In the genomic region with DNA sequence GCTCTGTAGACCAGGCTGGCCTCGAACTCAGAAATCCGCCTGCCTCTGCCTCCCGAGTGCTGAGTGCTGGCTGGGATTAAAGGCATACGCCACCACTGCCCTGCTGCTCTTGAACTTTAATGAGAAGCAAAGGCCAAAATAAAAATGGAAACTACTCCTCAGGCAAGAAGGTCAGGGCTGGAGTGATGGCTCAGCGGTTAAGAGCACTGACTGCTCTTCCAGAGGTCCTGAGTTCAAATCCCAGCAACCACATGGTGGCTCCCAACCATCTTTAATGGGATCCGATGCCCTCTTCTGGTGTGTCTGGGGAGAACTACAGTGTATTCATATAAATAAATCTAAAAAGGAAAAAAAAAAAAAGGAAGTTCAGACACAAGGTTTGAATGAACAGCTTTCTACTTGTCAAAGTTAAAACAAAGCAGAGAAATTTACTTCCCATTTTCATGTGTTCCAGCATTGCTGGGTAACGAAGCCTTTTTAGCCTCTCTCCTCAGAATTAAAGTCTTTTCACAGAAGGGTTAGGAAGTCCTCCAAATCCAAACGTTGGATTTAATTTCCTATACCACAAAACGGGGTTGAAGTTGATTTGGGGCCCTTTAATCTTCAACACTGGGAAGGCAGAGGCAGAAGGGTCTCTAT, we compare ENCODE assay signal across 11 mouse cellular contexts. TPM values are rescaled to one million over a fixed set of nuclear protein-coding genes. Genes with fewer than 3 reads are reported as not detected.
DNase-seq lines count a peak whose midpoint lies in the region; ATAC-seq lines count a peak whose summit lies in the region.
"Had no signal": no experiment of that assay in that cellular context is flagged by ENCODE, and none has a peak within 500 bp of the region (broad histone marks: within the 10 kb centered on the region; RNA-seq: fewer than 3 reads in every experiment).

No protein-coding gene starts in this region.

- H3K4me2 ChIP-seq in midbrain, embryonic 15.5 days: 0 out of 2 replicates have a peak overlapping the region, but pooled peaks have one; percentile 87
- H3K4me2 ChIP-seq in hindbrain, embryonic 14.5 days (replicated peaks): peak overlapping the region; percentile 88; the same call in 1 of the 2 replicates
- H3K4me2 ChIP-seq in neural tube, embryonic 15.5 days: peak overlapping the region; percentile 66

- no peak for ATAC-seq in midbrain, embryonic 15.5 days (replicated peaks)
- ATAC-seq in hindbrain, embryonic 14.5 days (ENCODE audit: low FRiP score): no peak
- ATAC-seq in neural tube, embryonic 15.5 days (ENCODE audit: low FRiP score): no peak

- WGBS in midbrain, embryonic 15.5 days: 77% methylated on average over 9 of the region's 9 CpGs
- WGBS in midbrain, embryonic 10.5 days: 77% methylated on average over 9 of the region's 9 CpGs
- 77% methylated on average over 9 of the region's 9 CpGs for WGBS in hindbrain, embryonic 14.5 days
- 80% methylated on average over 9 of the region's 9 CpGs for WGBS in neural tube, embryonic 15.5 days

- intact Hi-C loops in heart, postnatal 25 days (cut with DNase I): no loop called here

- peaks cover 37% of the 10 kb centered on the region for H3K4me1 ChIP-seq in midbrain, embryonic 15.5 days
- H3K4me1 ChIP-seq in midbrain, embryonic 10.5 days: peaks cover 37% of the 10 kb centered on the region
- H3K4me1 ChIP-seq in hindbrain, embryonic 14.5 days (replicated peaks; ENCODE audit: control insufficient read depth, insufficient read depth, low read length): peaks cover 34% of the 10 kb centered on the region
- H3K4me1 ChIP-seq in neural tube, embryonic 15.5 days: peaks cover 40% of the 10 kb centered on the region

- no peaks in the 10 kb centered on the region for H3K9me3 ChIP-seq in midbrain, embryonic 15.5 days
- H3K9me3 ChIP-seq in midbrain, embryonic 10.5 days (replicated peaks): no peaks in the 10 kb centered on the region
- H3K9me3 ChIP-seq in hindbrain, embryonic 14.5 days (ENCODE audit: control insufficient read depth, low read length): no peaks in the 10 kb centered on the region
- no peaks in the 10 kb centered on the region for H3K9me3 ChIP-seq in neural tube, embryonic 15.5 days (replicated peaks)

- H3K4me3 ChIP-seq in midbrain, embryonic 15.5 days: no peak overlapping the region
- H3K4me3 ChIP-seq in midbrain, embryonic 10.5 days: no peak overlapping the region
- peak overlapping the region; percentile 42; the same call in 1 of the 2 replicates for H3K4me3 ChIP-seq in hindbrain, embryonic 14.5 days (replicated peaks; ENCODE audit: low read length)
- H3K4me3 ChIP-seq in neural tube, embryonic 15.5 days (replicated peaks): no peak overlapping the region

- H3K36me3 ChIP-seq in midbrain, embryonic 15.5 days (replicated peaks): no peaks in the 10 kb centered on the region
- H3K36me3 ChIP-seq in midbrain, embryonic 10.5 days: no peaks in the 10 kb centered on the region
- no peaks in the 10 kb centered on the region for H3K36me3 ChIP-seq in hindbrain, embryonic 14.5 days (replicated peaks; ENCODE audit: control insufficient read depth, insufficient read depth)
- no peaks in the 10 kb centered on the region for H3K36me3 ChIP-seq in neural tube, embryonic 15.5 days

- H3K27ac ChIP-seq in midbrain, embryonic 15.5 days: 0 out of 2 replicates have a peak overlapping the region, but pooled peaks have one; percentile 100
- no peak overlapping the region for H3K27ac ChIP-seq in midbrain, embryonic 10.5 days (replicated peaks)
- H3K27ac ChIP-seq in hindbrain, embryonic 14.5 days: no peak overlapping the region
- H3K27ac ChIP-seq in neural tube, embryonic 15.5 days (replicated peaks): peak overlapping the region; percentile 100; the same call in 1 of the 2 replicates

- peak; percentile 86 for DNase-seq in heart, adult 11 months
- no peak for DNase-seq in heart, postnatal 25 days (ENCODE audit: low spot score)
- DNase-seq in midbrain, embryonic 10.5 days (ENCODE audit: low spot score): no peak
- no peak for DNase-seq in hindbrain, embryonic 14.5 days (ENCODE audit: low spot score)
- no peak for DNase-seq in ovary, adult 18-20 months (ENCODE audit: low spot score)
- DNase-seq in right cerebral cortex, adult 2 months (ENCODE audit: low spot score in 2 of 2): no peak
- DNase-seq: kidney, postnatal 36 days; lung, adult 2 months had no signal

- no peaks in the 10 kb centered on the region for H3K27me3 ChIP-seq in midbrain, embryonic 15.5 days (replicated peaks)
- H3K27me3 ChIP-seq in midbrain, embryonic 10.5 days (ENCODE audit: low read depth, poor library complexity, severe bottlenecking): peaks cover 5% of the 10 kb centered on the region
- H3K27me3 ChIP-seq in hindbrain, embryonic 14.5 days (ENCODE audit: control insufficient read depth, insufficient read depth, low read length): no peaks in the 10 kb centered on the region
- H3K27me3 ChIP-seq in neural tube, embryonic 15.5 days (replicated peaks): no peaks in the 10 kb centered on the region

- H3K9ac ChIP-seq in midbrain, embryonic 15.5 days: no peak overlapping the region
- H3K9ac ChIP-seq in hindbrain, embryonic 14.5 days: no peak overlapping the region
- no peak overlapping the region for H3K9ac ChIP-seq in neural tube, embryonic 15.5 days (replicated peaks)

RNA-seq across cellular contexts. Expression of gene Sirt4, which starts 3.5 kb away (rescaled TPM):
- total RNA-seq in heart, postnatal 25 days (2021): 10 to 100 TPM; 16.8 to 18.5 TPM
- polyA plus RNA-seq in midbrain, embryonic 15.5 days (2015; fragmentation: Nextera tagmentation; extraction: Ambion mirVana): 31.6 and 32.6 TPM in 2 replicates
- 15.2 and 17.0 TPM in 2 replicates for polyA plus RNA-seq in midbrain, embryonic 10.5 days (2016; fragmentation: Nextera tagmentation; extraction: Ambion mirVana)
- polyA plus RNA-seq in hindbrain, embryonic 14.5 days (2014; fragmentation: Nextera tagmentation; extraction: Ambion mirVana): 19.1 and 20.3 TPM in 2 replicates
- 31.0 and 37.1 TPM in 2 replicates for polyA plus RNA-seq in neural tube, embryonic 15.5 days (2015; fragmentation: Nextera tagmentation; extraction: Ambion mirVana)

RNA-seq across cellular contexts. Expression of gene Pxn, which starts 18.4 kb away (rescaled TPM):
- total RNA-seq in heart, postnatal 25 days (2021): 10 to 100 TPM; 34.4 to 39.5 TPM
- polyA plus RNA-seq in midbrain, embryonic 15.5 days (2015; fragmentation: Nextera tagmentation; extraction: Ambion mirVana): 20.4 and 20.9 TPM in 2 replicates
- 27.9 and 28.9 TPM in 2 replicates for polyA plus RNA-seq in midbrain, embryonic 10.5 days (2016; fragmentation: Nextera tagmentation; extraction: Ambion mirVana)
- 11.3 and 12.2 TPM in 2 replicates for polyA plus RNA-seq in hindbrain, embryonic 14.5 days (2014; fragmentation: Nextera tagmentation; extraction: Ambion mirVana)
- 21.3 and 28.2 TPM in 2 replicates for polyA plus RNA-seq in neural tube, embryonic 15.5 days (2015; fragmentation: Nextera tagmentation; extraction: Ambion mirVana)

RNA-seq across cellular contexts. Expression of gene Pla2g1b, which starts 22.0 kb away (rescaled TPM):
- not detected for total RNA-seq in heart, postnatal 25 days (2021)
- polyA plus RNA-seq in midbrain, embryonic 15.5 days (2015; fragmentation: Nextera tagmentation; extraction: Ambion mirVana): not detected in 2 replicates
- 0.41 and 0.62 TPM in 2 replicates for polyA plus RNA-seq in midbrain, embryonic 10.5 days (2016; fragmentation: Nextera tagmentation; extraction: Ambion mirVana)
- 0.67 TPM in 1 of 2 replicates, not detected in the other for polyA plus RNA-seq in hindbrain, embryonic 14.5 days (2014; fragmentation: Nextera tagmentation; extraction: Ambion mirVana)
- polyA plus RNA-seq in neural tube, embryonic 15.5 days (2015; fragmentation: Nextera tagmentation; extraction: Ambion mirVana): 0.81 and 1.1 TPM in 2 replicates
- total RNA-seq: gastrocnemius, adult 8-10 months had no signal

RNA-seq across cellular contexts. Expression of gene Msi1, which starts 58.7 kb away (rescaled TPM):
- 1 to 10 TPM in 1 of 2 experiments, under 1 TPM in 1; 0.98 to 1.3 TPM for total RNA-seq in heart, postnatal 25 days (2021)
- 65.9 and 66.3 TPM in 2 replicates for polyA plus RNA-seq in midbrain, embryonic 15.5 days (2015; fragmentation: Nextera tagmentation; extraction: Ambion mirVana)
- polyA plus RNA-seq in midbrain, embryonic 10.5 days (2016; fragmentation: Nextera tagmentation; extraction: Ambion mirVana): 190 and 232 TPM in 2 replicates
- polyA plus RNA-seq in hindbrain, embryonic 14.5 days (2014; fragmentation: Nextera tagmentation; extraction: Ambion mirVana): 59.6 and 60.2 TPM in 2 replicates
- 29.4 and 37.9 TPM in 2 replicates for polyA plus RNA-seq in neural tube, embryonic 15.5 days (2015; fragmentation: Nextera tagmentation; extraction: Ambion mirVana)

Comparison
In these comparisons a context has a peak if more than half of its experiments do, and no peak if none do; other contexts are left out.
1. H3K27ac ChIP-seq: peak in midbrain, embryonic 15.5 days (single experiment) and neural tube, embryonic 15.5 days (single experiment); none in midbrain, embryonic 10.5 days (single experiment) and hindbrain, embryonic 14.5 days (single experiment).
2. Peak in every context shown above with its lines, with median percentiles within 50 percentile points of each other: H3K4me2 ChIP-seq.